Mouse (Mus musculus) stomach, embryonic 15.5 days (tissue): ENCODE results near the gene Cdh13. TPM values are rescaled to one million over a fixed set of nuclear protein-coding genes. Genes with fewer than 3 reads are reported as not detected.
"Not testable (repeated sequence)": the region's sequence is repeated elsewhere in the genome, so short reads cannot be mapped to it uniquely, and the experiment has no call there.

ENCODE experiments used
- ATAC-seq: fragments of 200-750 bp; cut with Nextera tagmentation; 2 replicates; pipeline ENCODE4 v1.8.0; 2017; ENCODE audit warnings: low read depth, moderate number of reproducible peaks, moderate TSS enrichment; ENCODE audit not compliant: insufficient read depth, low FRiP score
- H3K27ac ChIP-seq: fragments of 300-500 bp; sonication (generic); 2 replicates; pipeline ENCODE4 v1.5.1; 2015; ENCODE audit warnings: mild to moderate bottlenecking, inconsistent platforms
- H3K27me3 ChIP-seq: fragments of 300-500 bp; sonication (generic); replicated peaks from 2 replicates; pipeline ENCODE4 v1.6.1; 2015; ENCODE audit warnings: inconsistent platforms
- H3K36me3 ChIP-seq: fragments of 300-500 bp; sonication (generic); 2 replicates; pipeline ENCODE4 v1.6.1; 2015; ENCODE audit warnings: inconsistent platforms
- H3K4me1 ChIP-seq: fragments of 300-500 bp; sonication (generic); 2 replicates; pipeline ENCODE4 v1.6.1; 2015; ENCODE audit warnings: inconsistent platforms
- H3K4me2 ChIP-seq: fragments of 300-500 bp; sonication (generic); 2 replicates; pipeline ENCODE4 v1.6.1; 2015; ENCODE audit warnings: mild to moderate bottlenecking, inconsistent platforms
- H3K4me3 ChIP-seq: fragments of 300-500 bp; sonication (generic); replicated peaks from 2 replicates; pipeline ENCODE4 v1.5.1; 2015; ENCODE audit warnings: inconsistent platforms
- H3K9ac ChIP-seq: fragments of 300-500 bp; sonication (generic); 2 replicates; pipeline ENCODE4 v1.6.1; 2015; ENCODE audit warnings: inconsistent platforms
- H3K9me3 ChIP-seq: fragments of 300-500 bp; sonication (generic); 2 replicates; pipeline ENCODE4 v1.6.1; 2016; ENCODE audit warnings: inconsistent platforms
- WGBS: fragments of 180-500 bp; shearing (Covaris S2); methylation state at CpG from one replicate; pipeline ENCODE4 v1.1.7; 2015; 5-methylcytosine and 5-hydroxymethylcytosine counted together
- polyA plus RNA-seq: library from polyadenylated mRNA; unstranded; fragments of >200 nt; fragmentation: Nextera tagmentation; extraction: Ambion mirVana; gene quantifications from 2 replicates; pipeline ENCODE4 v1.2.1, GENCODE M21; 2015

The Cdh13 gene
- polyA plus RNA-seq, 1 experiment from 2014 or later, result 12.1 TPM

- WGBS, result 85% methylated on average over 5 of the region's 5 CpGs
- no peak overlapping the region for H3K27ac ChIP-seq
- H3K27me3 ChIP-seq, result no peaks in the 10 kb centered on the region
- no peaks in the 10 kb centered on the region for H3K9me3 ChIP-seq
- ATAC-seq, result no peak
- no peaks in the 10 kb centered on the region for H3K36me3 ChIP-seq
- no peak overlapping the region for H3K4me2 ChIP-seq
- no peak overlapping the region for H3K9ac ChIP-seq
- H3K4me1 ChIP-seq, result no peaks in the 10 kb centered on the region
- no peak overlapping the region for H3K4me3 ChIP-seq
These were observed 458.2 kb downstream of the Cdh13 start for GRCm38 (mm10) chr8:118741781-118742180.

- no peak overlapping the region for H3K9ac ChIP-seq
- no peaks in the 10 kb centered on the region for H3K4me1 ChIP-seq
- no peaks in the 10 kb centered on the region for H3K36me3 ChIP-seq
- no peak overlapping the region for H3K4me2 ChIP-seq
- no peak overlapping the region for H3K27ac ChIP-seq
- no peak overlapping the region for H3K4me3 ChIP-seq
- ATAC-seq, result no peak
- no peaks in the 10 kb centered on the region for H3K27me3 ChIP-seq
- H3K9me3 ChIP-seq, result no peaks in the 10 kb centered on the region
- 85% methylated on average over 13 of the region's 13 CpGs for WGBS
These were observed 461.5 kb downstream of the Cdh13 start for GRCm38 (mm10) chr8:118744991-118745390.

GRCm38 (mm10) chr8:118748041-118748604, 464.6 kb downstream of the Cdh13 start:
- H3K4me2 ChIP-seq, result no peak overlapping the region
- H3K36me3 ChIP-seq, result no peaks in the 10 kb centered on the region
- no peaks in the 10 kb centered on the region for H3K9me3 ChIP-seq
- WGBS, result 83% methylated on average over 21 of the region's 21 CpGs
- no peaks in the 10 kb centered on the region for H3K4me1 ChIP-seq
- H3K4me3 ChIP-seq, result no peak overlapping the region
- H3K27me3 ChIP-seq, result no peaks in the 10 kb centered on the region
- H3K9ac ChIP-seq, result no peak overlapping the region
- ATAC-seq, result no peak
- no peak overlapping the region for H3K27ac ChIP-seq

GRCm38 (mm10) chr8:118749191-118749590, 465.7 kb downstream of the Cdh13 start:
- H3K4me3 ChIP-seq, result no peak overlapping the region

GRCm38 (mm10) chr8:118749786-118750185, 466.3 kb downstream of the Cdh13 start:
- ATAC-seq, result no peak
- Histone ChIP-seq H3K36me3 (no peaks in the 10 kb centered on the region), H3K4me1 (no peaks in the 10 kb centered on the region), H3K4me2 (no peak overlapping the region), H3K27me3 (no peaks in the 10 kb centered on the region), H3K27ac (no peak overlapping the region), H3K4me3 (no peak overlapping the region), H3K9me3 (no peaks in the 10 kb centered on the region), H3K9ac (no peak overlapping the region)
- 84% methylated on average over 11 of the region's 11 CpGs for WGBS

More at GRCm38 (mm10) chr8:118749191-118749590, 465.7 kb downstream of the Cdh13 start:
- H3K27ac ChIP-seq, result no peak overlapping the region
- no peaks in the 10 kb centered on the region for H3K27me3 ChIP-seq
- WGBS, result 89% methylated on average over 3 of the region's 3 CpGs
- H3K4me1 ChIP-seq, result no peaks in the 10 kb centered on the region
- no peak overlapping the region for H3K4me2 ChIP-seq
- no peaks in the 10 kb centered on the region for H3K9me3 ChIP-seq
- no peaks in the 10 kb centered on the region for H3K36me3 ChIP-seq
- no peak for ATAC-seq
- no peak overlapping the region for H3K9ac ChIP-seq

- Histone ChIP-seq H3K4me2 (no peak overlapping the region), H3K9ac (no peak overlapping the region), H3K27ac (no peak overlapping the region), H3K9me3 (no peaks in the 10 kb centered on the region), H3K27me3 (no peaks in the 10 kb centered on the region), H3K4me3 (no peak overlapping the region), H3K4me1 (no peaks in the 10 kb centered on the region), H3K36me3 (no peaks in the 10 kb centered on the region)
- ATAC-seq, result no peak
- 82% methylated on average over 12 of the region's 12 CpGs for WGBS
These were observed 470.2 kb downstream of the Cdh13 start for GRCm38 (mm10) chr8:118753710-118754109.

GRCm38 (mm10) chr8:118754119-118754518, 470.6 kb downstream of the Cdh13 start:
- Histone ChIP-seq H3K27ac (no peak overlapping the region), H3K27me3 (no peaks in the 10 kb centered on the region), H3K9ac (no peak overlapping the region), H3K4me1 (no peaks in the 10 kb centered on the region), H3K9me3 (no peaks in the 10 kb centered on the region), H3K36me3 (no peaks in the 10 kb centered on the region), H3K4me2 (no peak overlapping the region), H3K4me3 (no peak overlapping the region)
- 77% methylated on average over 7 of the region's 7 CpGs for WGBS
- ATAC-seq, result no peak

- H3K9me3 ChIP-seq, H3K4me2 ChIP-seq, H3K9ac ChIP-seq, ATAC-seq, H3K27ac ChIP-seq, H3K36me3 ChIP-seq, H3K27me3 ChIP-seq, H3K4me1 ChIP-seq, H3K4me3 ChIP-seq: not testable (repeated sequence)
- WGBS, result 85% methylated on average over 6 of the region's 6 CpGs
These were observed 494.0 kb downstream of the Cdh13 start for GRCm38 (mm10) chr8:118777507-118777906.

GRCm38 (mm10) chr8:118778374-118778773, 494.8 kb downstream of the Cdh13 start:
- WGBS, result 71% methylated on average over 1 of the region's 1 CpGs
- no peak overlapping the region for H3K4me3 ChIP-seq
- H3K4me1 ChIP-seq, result no peaks in the 10 kb centered on the region
- H3K4me2 ChIP-seq, result no peak overlapping the region
- H3K9me3 ChIP-seq, result no peaks in the 10 kb centered on the region
- H3K9ac ChIP-seq, result no peak overlapping the region
- H3K36me3 ChIP-seq, result no peaks in the 10 kb centered on the region
- no peak overlapping the region for H3K27ac ChIP-seq
- no peaks in the 10 kb centered on the region for H3K27me3 ChIP-seq
- ATAC-seq, result no peak

GRCm38 (mm10) chr8:118785646-118786045, 502.1 kb downstream of the Cdh13 start:
- H3K9me3 ChIP-seq, result no peaks in the 10 kb centered on the region
- H3K9ac ChIP-seq, result no peak overlapping the region
- no peak overlapping the region for H3K4me3 ChIP-seq
- ATAC-seq, result no peak
- no peaks in the 10 kb centered on the region for H3K36me3 ChIP-seq
- H3K4me2 ChIP-seq, result no peak overlapping the region
- H3K27ac ChIP-seq, result no peak overlapping the region
- 88% methylated on average over 13 of the region's 13 CpGs for WGBS
- no peaks in the 10 kb centered on the region for H3K27me3 ChIP-seq
- H3K4me1 ChIP-seq, result no peaks in the 10 kb centered on the region

- no peak for ATAC-seq
- no peaks in the 10 kb centered on the region for H3K4me1 ChIP-seq
These were observed 506.1 kb downstream of the Cdh13 start for GRCm38 (mm10) chr8:118789649-118790048.

GRCm38 (mm10) chr8:118794886-118795285, 511.4 kb downstream of the Cdh13 start:
- 80% methylated on average over 9 of the region's 9 CpGs for WGBS
- no peak for ATAC-seq
- H3K4me3 ChIP-seq, result no peak overlapping the region

More at GRCm38 (mm10) chr8:118789649-118790048, 506.1 kb downstream of the Cdh13 start:
- Histone ChIP-seq H3K27me3 (no peaks in the 10 kb centered on the region), H3K4me2 (no peak overlapping the region), H3K27ac (no peak overlapping the region), H3K9ac (no peak overlapping the region), H3K9me3 (no peaks in the 10 kb centered on the region), H3K4me3 (no peak overlapping the region), H3K36me3 (no peaks in the 10 kb centered on the region)
- 84% methylated on average over 7 of the region's 7 CpGs for WGBS

GRCm38 (mm10) chr8:118796491-118796890, 513.0 kb downstream of the Cdh13 start:
- no peak overlapping the region for H3K27ac ChIP-seq
- H3K4me3 ChIP-seq, result no peak overlapping the region
- WGBS, result 63% methylated on average over 7 of the region's 7 CpGs
- no peaks in the 10 kb centered on the region for H3K4me1 ChIP-seq
- no peak overlapping the region for H3K9ac ChIP-seq
- H3K9me3 ChIP-seq, result no peaks in the 10 kb centered on the region
- no peak for ATAC-seq
- no peak overlapping the region for H3K4me2 ChIP-seq
- no peaks in the 10 kb centered on the region for H3K36me3 ChIP-seq
- H3K27me3 ChIP-seq, result no peaks in the 10 kb centered on the region

More at GRCm38 (mm10) chr8:118794886-118795285, 511.4 kb downstream of the Cdh13 start:
- H3K27me3 ChIP-seq, result no peaks in the 10 kb centered on the region
- H3K9ac ChIP-seq, result no peak overlapping the region
- no peak overlapping the region for H3K4me2 ChIP-seq
- no peaks in the 10 kb centered on the region for H3K36me3 ChIP-seq
- H3K27ac ChIP-seq, result no peak overlapping the region
- H3K9me3 ChIP-seq, result no peaks in the 10 kb centered on the region
- no peaks in the 10 kb centered on the region for H3K4me1 ChIP-seq
